Mouse (Mus musculus) embryonic facial prominence, embryonic 10.5 days (tissue): Measurements from ENCODE around the gene Ric8b. TPM values are rescaled to one million over a fixed set of nuclear protein-coding genes. Genes with fewer than 3 reads are reported as not detected.

Experiments
- DNase-seq: peaks from one replicate; pipeline ENCODE4 v3.0.0-alpha.2; 2017; ENCODE audit warnings: low spot score
- H3K27ac ChIP-seq: fragments of 300-500 bp; sonication (generic); replicated peaks from 2 replicates; pipeline ENCODE4 v1.5.1; 2016; ENCODE audit warnings: mild to moderate bottlenecking
- H3K27me3 ChIP-seq: fragments of 300-500 bp; sonication (generic); replicated peaks from 2 replicates; pipeline ENCODE4 v1.6.1; 2016; ENCODE audit warnings: low read depth, mild to moderate bottlenecking; ENCODE audit not compliant: poor library complexity, severe bottlenecking
- H3K36me3 ChIP-seq: fragments of 300-500 bp; sonication (generic); replicated peaks from 2 replicates; pipeline ENCODE4 v1.6.1; 2016; ENCODE audit warnings: mild to moderate bottlenecking, moderate library complexity
- H3K4me1 ChIP-seq: fragments of 300-500 bp; sonication (generic); 2 replicates; pipeline ENCODE4 v1.6.1; 2016
- H3K4me3 ChIP-seq: fragments of 300-500 bp; sonication (generic); 2 replicates; pipeline ENCODE4 v1.5.1; 2016; ENCODE audit warnings: mild to moderate bottlenecking, moderate library complexity
- H3K9me3 ChIP-seq: fragments of 300-500 bp; sonication (generic); 2 replicates; pipeline ENCODE4 v1.6.1; 2016; ENCODE audit warnings: mild to moderate bottlenecking
- WGBS: fragments of 180-500 bp; shearing (Covaris S2); methylation state at CpG from one replicate; pipeline ENCODE4 v1.1.7; 2016; 5-methylcytosine and 5-hydroxymethylcytosine counted together
- polyA plus RNA-seq: library from polyadenylated mRNA; unstranded; fragments of >200 nt; fragmentation: Nextera tagmentation; extraction: Ambion mirVana; gene quantifications from 2 replicates; pipeline ENCODE4 v1.2.1, GENCODE M21; 2016

Gene Ric8b
- polyA plus RNA-seq, 1 experiment from 2014 or later: 27.7 TPM

DNA sequence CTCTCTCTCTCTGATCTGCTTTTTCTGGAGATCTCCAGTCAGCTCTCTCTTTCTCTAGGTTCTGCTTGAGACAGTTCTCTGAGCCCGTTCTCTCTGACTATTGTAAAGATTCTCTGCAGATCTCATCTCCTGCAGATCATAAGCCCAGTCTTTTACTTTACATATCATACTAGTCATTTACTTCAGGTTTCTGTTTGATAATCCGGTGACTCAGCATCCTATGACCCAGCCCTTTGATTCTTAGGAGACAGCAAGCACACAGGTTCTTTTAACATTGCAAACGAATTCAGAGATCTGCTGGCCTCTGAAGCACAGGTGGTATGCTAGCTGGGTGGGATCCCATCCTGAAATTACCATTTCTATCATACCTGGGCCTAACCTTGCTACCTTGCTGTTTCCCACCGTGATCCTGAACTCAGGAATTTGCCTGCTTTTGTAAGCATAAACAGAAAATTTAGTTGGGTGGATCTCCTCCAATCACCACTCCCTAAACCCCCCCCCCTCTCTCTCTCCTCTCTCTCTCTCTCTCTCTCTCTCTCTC, 133.3 kb downstream of the Ric8b start:
- Histone ChIP-seq H3K27ac (no peak overlapping the region), H3K9me3 (no peaks in the 10 kb centered on the region), H3K36me3 (no peaks in the 10 kb centered on the region), H3K4me1 (no peaks in the 10 kb centered on the region), H3K27me3 (0 out of 2 replicates have a peak, but pooled peaks cover 4% of the 10 kb centered on the region), H3K4me3 (no peak overlapping the region)
- WGBS: 59% methylated on average over 4 of the region's 4 CpGs
- DNase-seq: no peak

DNA sequence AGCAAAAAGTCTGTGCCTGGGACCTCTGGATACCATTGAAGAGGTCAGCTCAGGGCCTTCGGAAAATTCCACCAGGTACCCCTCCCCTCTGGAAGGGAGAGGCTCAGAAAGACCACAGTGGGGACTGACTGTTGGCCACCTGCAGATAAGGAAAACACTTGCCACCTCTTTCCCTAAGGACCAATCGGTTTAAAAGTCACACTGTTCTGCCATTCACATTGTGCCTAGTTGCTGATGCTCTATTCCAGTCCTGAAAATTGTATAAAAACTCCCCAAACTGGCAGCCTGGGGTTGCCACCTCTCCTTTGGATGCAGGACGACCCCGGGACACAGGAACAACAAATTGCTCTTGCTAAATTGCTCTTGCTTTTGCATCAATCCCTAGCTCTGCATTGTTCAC, 135.0 kb downstream of the Ric8b start:
- Histone ChIP-seq H3K27me3 (no peaks in the 10 kb centered on the region), H3K4me1 (no peaks in the 10 kb centered on the region), H3K9me3 (no peaks in the 10 kb centered on the region), H3K27ac (no peak overlapping the region), H3K4me3 (no peak overlapping the region), H3K36me3 (no peaks in the 10 kb centered on the region)
- no peak for DNase-seq
- WGBS: 34% methylated on average over 4 of the region's 4 CpGs

DNA sequence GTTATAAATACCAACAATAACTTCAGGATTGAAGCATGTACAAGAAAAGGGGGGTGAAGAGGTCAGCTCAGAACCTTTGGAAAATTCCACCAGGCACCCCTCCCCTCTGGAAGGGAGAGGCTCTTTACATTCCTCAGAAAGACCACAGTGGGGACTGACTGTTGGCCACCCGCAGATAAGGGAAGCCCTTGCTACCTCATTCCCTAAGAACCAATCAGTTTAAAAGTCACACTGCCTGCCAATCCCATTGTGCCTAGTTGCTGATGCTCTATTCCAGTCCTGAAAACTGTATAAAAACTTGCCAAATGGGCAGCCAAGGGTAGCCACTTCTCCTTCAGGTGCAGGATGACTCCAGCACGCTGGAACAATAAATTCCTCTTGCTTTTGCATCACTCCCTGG, 137.5 kb downstream of the Ric8b start:
- Histone ChIP-seq H3K27me3 (no peaks in the 10 kb centered on the region), H3K4me1 (no peaks in the 10 kb centered on the region), H3K4me3 (no peak overlapping the region), H3K9me3 (no peaks in the 10 kb centered on the region), H3K27ac (no peak overlapping the region), H3K36me3 (no peaks in the 10 kb centered on the region)
- 89% methylated on average over 2 of the region's 2 CpGs for WGBS
- DNase-seq: no peak

Other genes with a start within 250 kb of the Ric8b start
- 3.8 and 15.5 TPM in 2 replicates for gene Rfx4, start 161.6 kb upstream of the Ric8b start, polyA plus RNA-seq
- 0.70 and 0.96 TPM in 2 replicates for gene Fhl4, start 184.9 kb downstream of the Ric8b start, polyA plus RNA-seq
- 54.0 and 60.2 TPM in 2 replicates for gene Tmem263, start 185.0 kb downstream of the Ric8b start, polyA plus RNA-seq
- gene Mterf2, start 210.4 kb downstream of the Ric8b start, polyA plus RNA-seq: 27.4 and 27.8 TPM in 2 replicates